Mouse (Mus musculus) liver, postnatal 0 days (tissue): ENCODE data around the gene Zfp423.

ENCODE experiments used
- CTCF ChIP-seq: sonication (generic); IDR thresholded peaks from 2 replicates; pipeline ENCODE4 v1.5.1; 2016; ENCODE audit warnings: antibody characterized with exemption, low read depth
- EP300 ChIP-seq: IDR thresholded peaks from 2 replicates; pipeline ENCODE4 v1.6.1; 2016; ENCODE audit warnings: antibody characterized with exemption, low read depth, mild to moderate bottlenecking

GRCm38 (mm10) chr8:87823172-87823571, 136.2 kb downstream of the Zfp423 start:
- no peak for TF ChIP-seq CTCF
- no peak for TF ChIP-seq EP300
